Mouse (Mus musculus): ENCODE data around the gene Wdr35. TPM values are rescaled to one million over a fixed set of nuclear protein-coding genes. Genes with fewer than 3 reads are reported as not detected.

Wdr35 gene
- polyA plus RNA-seq, 1 experiment from 2014 or later, result 19.9 TPM

DNA sequence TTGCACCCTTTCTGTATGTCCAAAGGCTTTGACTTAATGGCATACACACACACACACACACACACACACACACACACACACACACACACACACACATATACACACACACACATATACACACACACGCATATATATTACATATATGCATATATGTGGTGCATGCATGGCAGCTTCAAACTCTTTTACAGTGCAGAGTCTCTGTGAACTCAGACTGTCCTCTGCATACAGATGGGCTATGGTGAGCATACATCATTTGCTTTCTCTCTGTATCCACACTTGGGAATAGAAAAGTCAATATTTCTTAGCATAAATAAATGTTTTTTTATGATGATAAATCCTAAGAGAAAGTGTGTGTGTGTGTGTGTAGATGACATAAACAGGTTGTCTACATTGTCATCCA is 97.4 kb downstream of the Wdr35 start:
- Histone ChIP-seq H3K4me1 (ENCODE audit: control insufficient read depth, insufficient read depth, low read length) (peaks cover 7% of the 10 kb centered on the region), H3K36me3 (ENCODE audit: control insufficient read depth, insufficient read depth, low read length) (no peaks in the 10 kb centered on the region), H3K27me3 (replicated peaks; ENCODE audit: control insufficient read depth, insufficient read depth, low read length) (no peaks in the 10 kb centered on the region), H3K4me3 (ENCODE audit: low read depth, low read length) (no peak overlapping the region), H3K4me2 (ENCODE audit: low read depth, low read length) (no peak overlapping the region), H3K9me3 (ENCODE audit: control insufficient read depth, low read length) (no peaks in the 10 kb centered on the region), H3K9ac (ENCODE audit: low read depth, low read length) (no peak overlapping the region), H3K27ac (replicated peaks; ENCODE audit: low read depth, low read length) (no peak overlapping the region)
- ATAC-seq (ENCODE audit: low read depth) (no peak), DNase-seq (ENCODE audit: low spot score) (no peak)
- WGBS, result 83% methylated on average over 1 of the region's 1 CpGs

DNA sequence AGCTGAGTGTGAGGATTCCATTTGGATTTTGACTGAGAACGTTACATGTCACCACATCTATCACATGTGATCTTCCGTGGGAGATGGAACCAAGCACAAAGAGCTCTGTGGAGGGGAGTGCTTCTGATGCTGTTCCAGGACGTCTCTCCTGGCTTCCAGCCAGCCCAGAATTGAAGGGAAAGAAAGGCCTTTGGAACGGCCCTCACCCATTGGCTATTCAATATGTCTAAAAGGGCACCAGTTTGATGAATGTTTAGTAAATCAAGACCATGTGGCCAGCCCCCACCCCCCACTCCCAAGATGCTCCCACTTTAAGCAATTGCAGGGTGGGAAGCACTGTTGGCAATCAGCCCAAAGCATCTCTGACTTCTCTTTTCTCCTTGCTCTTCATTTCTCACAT is 97.8 kb downstream of the Wdr35 start:
- ATAC-seq (ENCODE audit: low read depth) (peak; percentile 80), DNase-seq (ENCODE audit: low spot score) (peak; percentile 79)
- H3K36me3 ChIP-seq (ENCODE audit: control insufficient read depth, insufficient read depth, low read length), result no peaks in the 10 kb centered on the region
- H3K9me3 ChIP-seq (ENCODE audit: control insufficient read depth, low read length), result no peaks in the 10 kb centered on the region
- no peak overlapping the region for H3K4me2 ChIP-seq (ENCODE audit: low read depth, low read length)
- H3K4me3 ChIP-seq (ENCODE audit: low read depth, low read length), result no peak overlapping the region
- H3K27me3 ChIP-seq (replicated peaks; ENCODE audit: control insufficient read depth, insufficient read depth, low read length), result no peaks in the 10 kb centered on the region
- peaks cover 7% of the 10 kb centered on the region for H3K4me1 ChIP-seq (ENCODE audit: control insufficient read depth, insufficient read depth, low read length)
- no peak overlapping the region for H3K9ac ChIP-seq (ENCODE audit: low read depth, low read length)
- H3K27ac ChIP-seq (replicated peaks; ENCODE audit: low read depth, low read length), result no peak overlapping the region
- 22% methylated on average over 4 of the region's 4 CpGs for WGBS

DNA sequence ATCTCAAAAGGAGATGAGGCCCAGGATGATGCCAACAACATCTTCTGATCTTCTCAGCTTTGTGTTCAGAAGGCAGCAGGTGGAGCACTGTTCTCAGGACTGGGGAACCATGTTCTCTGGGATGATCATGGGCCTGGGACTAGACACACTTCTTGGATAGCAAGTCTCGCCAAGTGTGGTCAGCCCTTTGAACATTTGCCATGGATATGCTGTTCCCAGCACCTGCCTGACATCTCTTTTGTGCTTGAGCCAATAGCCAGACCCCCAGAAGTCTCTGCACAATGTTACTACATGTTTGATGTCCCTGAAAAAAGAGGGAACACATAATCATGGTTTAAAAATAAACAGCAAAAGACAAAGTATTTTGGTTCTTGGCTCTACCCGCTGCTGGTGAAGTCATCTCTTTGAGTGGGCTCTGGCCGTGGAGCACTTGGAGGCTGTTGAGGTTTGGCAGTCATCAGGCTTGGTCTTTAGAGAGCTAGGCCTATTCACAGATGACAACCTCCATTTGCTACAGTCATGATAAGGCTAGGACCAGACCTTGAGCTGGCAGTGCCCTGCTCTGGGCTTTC is 103.9 kb downstream of the Wdr35 start:
- DNase-seq (ENCODE audit: low spot score) (no peak), ATAC-seq (ENCODE audit: low read depth) (no peak)
- Histone ChIP-seq H3K27ac (replicated peaks; ENCODE audit: low read depth, low read length) (no peak overlapping the region), H3K4me2 (ENCODE audit: low read depth, low read length) (no peak overlapping the region), H3K9me3 (ENCODE audit: control insufficient read depth, low read length) (no peaks in the 10 kb centered on the region), H3K4me1 (ENCODE audit: control insufficient read depth, insufficient read depth, low read length) (no peaks in the 10 kb centered on the region), H3K27me3 (replicated peaks; ENCODE audit: control insufficient read depth, insufficient read depth, low read length) (no peaks in the 10 kb centered on the region), H3K36me3 (ENCODE audit: control insufficient read depth, insufficient read depth, low read length) (no peaks in the 10 kb centered on the region), H3K9ac (ENCODE audit: low read depth, low read length) (no peak overlapping the region), H3K4me3 (ENCODE audit: low read depth, low read length) (no peak overlapping the region)
- WGBS, result 89% methylated on average over 3 of the region's 3 CpGs

Other genes with a start within 250 kb of the Wdr35 start
- gene Sdc1, start 202.6 kb upstream of the Wdr35 start, polyA plus RNA-seq (2014; fragmentation: Nextera tagmentation; extraction: Ambion mirVana), result 113 and 143 TPM in 2 replicates
- gene Laptm4a, start 52.2 kb upstream of the Wdr35 start, polyA plus RNA-seq (2014; fragmentation: Nextera tagmentation; extraction: Ambion mirVana), result 386 and 396 TPM in 2 replicates
- gene Matn3, start 26.0 kb upstream of the Wdr35 start, polyA plus RNA-seq (2014; fragmentation: Nextera tagmentation; extraction: Ambion mirVana), result 11.1 and 22.0 TPM in 2 replicates
- 14.4 and 14.7 TPM in 2 replicates for gene Ttc32, start 56.1 kb downstream of the Wdr35 start, polyA plus RNA-seq (2014; fragmentation: Nextera tagmentation; extraction: Ambion mirVana)